Mouse (Mus musculus) bone marrow, adult 2 months (tissue): ENCODE measurements around the gene Slc15a3. TPM values are rescaled to one million over a fixed set of nuclear protein-coding genes. Genes with fewer than 3 reads are reported as not detected.

Source experiments
- H3K27ac ChIP-seq: fragments of 200-500 bp; 2 replicates; pipeline ENCODE4 v1.5.1; 2012; ENCODE audit warnings: low read depth, mild to moderate bottlenecking, control low read depth, inconsistent platforms, low read length; ENCODE audit not compliant: control insufficient read depth, poor library complexity, insufficient read depth
- H3K4me1 ChIP-seq: fragments of 200-500 bp; 2 replicates; pipeline ENCODE4 v1.6.1; 2011; ENCODE audit warnings: low read length; ENCODE audit not compliant: control insufficient read depth, insufficient read depth
- H3K4me3 ChIP-seq: fragments of 200-500 bp; replicated peaks from 2 replicates; pipeline ENCODE3; 2011; ENCODE audit warnings: mild to moderate bottlenecking, low read depth, low read length, control low read depth; ENCODE audit not compliant: control insufficient read depth
- CTCF ChIP-seq: fragments of 200-500 bp; IDR thresholded peaks from 2 replicates; pipeline ENCODE4 v1.5.1; 2011; ENCODE audit warnings: low read length, control low read depth; ENCODE audit not compliant: control insufficient read depth, insufficient read depth
- POLR2A ChIP-seq: fragments of 200-500 bp; IDR thresholded peaks from 2 replicates; pipeline ENCODE4 v1.6.1; 2011; ENCODE audit warnings: low read depth, mild to moderate bottlenecking, control low read depth, low read length, borderline replicate concordance; ENCODE audit not compliant: control insufficient read depth
- WGBS: fragments of 180-500 bp; shearing (Covaris S2); methylation state at CpG from one replicate; pipeline ENCODE4 v1.1.7; 2018; 5-methylcytosine and 5-hydroxymethylcytosine counted together
- polyA plus RNA-seq: library from polyadenylated mRNA; stranded (reverse); fragments of >200 nt; gene quantifications from 2 replicates; pipeline ENCODE4 v1.2.4, GENCODE M21; 2011; ENCODE audit warnings: low replicate concordance; ENCODE audit not compliant: missing spikeins, insufficient read depth, insufficient read length

The Slc15a3 gene
- polyA plus RNA-seq, 1 experiment: 19.7 TPM

DNA sequence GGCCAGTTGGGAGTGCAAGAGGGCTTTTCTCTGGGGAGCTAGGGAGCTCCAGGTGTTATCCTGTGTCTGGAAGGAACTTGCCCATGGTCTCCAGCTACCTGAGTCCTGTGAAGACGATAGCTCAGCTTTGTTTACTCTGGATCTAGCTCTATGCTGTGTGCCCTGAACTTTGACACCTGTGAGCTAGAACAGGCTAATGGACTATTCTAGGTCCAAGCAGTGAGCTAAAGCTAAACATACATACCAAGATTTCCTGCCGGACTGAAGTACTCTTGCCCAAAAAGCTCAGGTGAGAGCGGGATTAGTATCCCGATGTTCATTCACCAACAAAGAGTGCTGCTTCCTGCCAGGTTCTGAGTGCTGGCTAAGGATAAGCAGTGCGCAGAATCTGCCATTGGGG lies 65.0 kb downstream of the Slc15a3 start:
- 89% methylated on average over 5 of the region's 5 CpGs for WGBS

DNA sequence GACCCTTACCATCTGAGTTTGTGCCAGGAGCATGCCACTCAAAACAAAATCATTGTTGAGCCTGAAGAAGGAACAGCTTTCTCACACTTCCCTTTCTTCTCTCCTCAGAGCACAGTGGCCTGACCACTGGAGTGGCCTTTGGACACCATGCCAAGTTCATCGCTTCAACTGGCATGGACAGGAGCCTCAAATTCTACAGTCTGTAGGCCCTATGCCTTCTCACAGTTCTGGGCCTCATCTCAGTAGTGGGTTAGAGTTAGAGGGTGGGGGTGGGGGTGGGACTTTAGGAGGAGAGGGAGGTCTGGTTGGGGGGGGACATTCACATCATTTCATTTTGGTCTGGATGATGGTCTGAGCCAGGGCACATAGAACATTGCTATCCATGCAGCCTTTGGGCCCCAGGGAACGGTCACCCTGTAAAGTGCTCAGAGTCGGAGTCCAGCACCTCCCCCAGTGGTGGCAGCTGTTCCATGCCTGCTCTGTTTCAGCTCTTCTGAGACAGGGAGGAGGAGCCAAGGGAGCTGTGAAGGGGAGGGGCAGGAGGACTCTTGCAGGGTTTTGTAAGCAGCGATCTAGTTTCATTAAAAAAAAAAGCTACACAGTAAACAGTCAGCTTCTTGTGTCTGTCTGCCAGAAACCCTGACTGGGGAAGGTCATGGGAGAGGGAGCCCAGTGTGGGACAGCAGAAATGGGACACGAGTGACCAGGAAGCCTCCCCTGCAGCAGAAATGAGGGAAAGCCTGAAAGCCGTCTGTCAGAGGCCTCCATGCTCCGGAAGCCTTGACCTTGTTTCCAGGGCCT lies 65.6 kb downstream of the Slc15a3 start:
- no peak overlapping the region; the same call in 1 of the 2 replicates for H3K27ac ChIP-seq
- 71% methylated on average over 7 of the region's 7 CpGs for WGBS
- no peak for TF ChIP-seq POLR2A
- TF ChIP-seq CTCF: no peak

More for the DNA sequence above, 65.0 kb downstream of the Slc15a3 start:
- Histone ChIP-seq H3K4me3 (no peak overlapping the region), H3K27ac (no peak overlapping the region), H3K4me1 (no peaks in the 10 kb centered on the region)
- TF ChIP-seq CTCF: no peak
- TF ChIP-seq POLR2A: no peak

DNA sequence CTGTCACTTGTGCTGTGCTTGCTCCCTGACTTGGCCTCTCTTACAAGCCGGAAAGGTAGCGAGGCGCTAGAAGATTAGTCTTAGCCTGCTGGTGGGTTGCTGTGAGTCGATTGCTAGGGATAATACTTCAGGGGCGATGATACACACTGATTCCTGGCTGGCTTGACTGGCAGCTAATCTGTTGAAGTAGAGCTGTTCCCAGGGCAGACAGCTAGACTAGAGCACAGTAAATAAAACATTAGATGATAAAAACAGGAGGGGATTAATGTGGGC lies 66.1 kb downstream of the Slc15a3 start:
- TF ChIP-seq CTCF (no peak), POLR2A (no peak)
- no peak overlapping the region; the same call in 1 of the 2 replicates for H3K27ac ChIP-seq
- WGBS: 85% methylated on average over 5 of the region's 5 CpGs
- no peaks in the 10 kb centered on the region for H3K4me1 ChIP-seq
- no peak overlapping the region for H3K4me3 ChIP-seq

More for the DNA sequence above, 65.6 kb downstream of the Slc15a3 start:
- no peaks in the 10 kb centered on the region for H3K4me1 ChIP-seq
- H3K4me3 ChIP-seq: no peak overlapping the region

DNA sequence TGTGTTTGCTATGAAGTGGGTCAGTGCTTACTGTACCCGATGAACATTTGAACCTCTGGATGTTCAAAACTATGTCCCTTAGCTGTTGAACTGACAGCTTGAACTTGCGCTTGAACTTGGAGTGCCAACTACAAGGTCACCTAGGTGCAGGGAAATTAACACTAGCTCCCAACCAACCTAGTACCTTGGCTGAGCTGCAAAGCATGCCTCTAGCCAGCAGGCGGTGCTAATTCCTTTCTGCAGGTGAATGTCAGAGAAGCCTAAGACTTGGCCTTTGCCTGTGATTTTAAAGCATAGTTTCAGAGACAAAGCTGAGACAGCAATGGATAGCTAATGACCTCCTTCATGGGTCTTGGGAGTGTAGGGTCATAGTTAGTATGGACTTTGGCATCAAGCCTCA lies 68.4 kb downstream of the Slc15a3 start:
- WGBS: 55% methylated on average over 3 of the region's 3 CpGs
- Histone ChIP-seq H3K27ac (no peak overlapping the region), H3K4me1 (no peaks in the 10 kb centered on the region), H3K4me3 (no peak overlapping the region)
- TF ChIP-seq POLR2A (no peak), CTCF (peak; percentile 76)

Other genes starting within 250 kb of the Slc15a3 start
- gene Ddb1, start 234.4 kb upstream of the Slc15a3 start, polyA plus RNA-seq: 59.3 and 107 TPM in 2 replicates
- 3.7 and 5.3 TPM in 2 replicates for gene Tkfc, start 234.1 kb upstream of the Slc15a3 start, polyA plus RNA-seq
- 0.41 and 0.77 TPM in 2 replicates for gene Vwce, start 205.5 kb upstream of the Slc15a3 start, polyA plus RNA-seq
- not detected in 2 replicates for gene Pga5, start 161.7 kb upstream of the Slc15a3 start, polyA plus RNA-seq
- 14.4 and 29.5 TPM in 2 replicates for gene Vps37c, start 151.0 kb upstream of the Slc15a3 start, polyA plus RNA-seq
- 1.1 and 2.2 TPM in 2 replicates for gene Cd5, start 100.7 kb upstream of the Slc15a3 start, polyA plus RNA-seq
- gene Cd6, start 9.7 kb upstream of the Slc15a3 start, polyA plus RNA-seq: 2.1 TPM in 2 replicates
- 1.4 TPM in 1 of 2 replicates, not detected in the other for gene Tmem132a, start 30.2 kb downstream of the Slc15a3 start, polyA plus RNA-seq
- gene Tmem109, start 42.3 kb downstream of the Slc15a3 start, polyA plus RNA-seq: 5.1 and 11.5 TPM in 2 replicates
- gene Prpf19, start 55.5 kb downstream of the Slc15a3 start, polyA plus RNA-seq: 24.2 and 58.3 TPM in 2 replicates
- gene Zp1, start 80.9 kb downstream of the Slc15a3 start, polyA plus RNA-seq: not detected in 2 replicates
- gene Ptgdr2, start 97.4 kb downstream of the Slc15a3 start, polyA plus RNA-seq: not detected in 2 replicates
- gene Ccdc86, start 109.5 kb downstream of the Slc15a3 start, polyA plus RNA-seq: 4.4 and 5.8 TPM in 2 replicates
- gene Ms4a10, start 134.9 kb downstream of the Slc15a3 start, polyA plus RNA-seq: not detected in 2 replicates
- not detected in 2 replicates for gene Ms4a15, start 153.5 kb downstream of the Slc15a3 start, polyA plus RNA-seq
- not detected in 2 replicates for gene Ms4a18, start 178.3 kb downstream of the Slc15a3 start, polyA plus RNA-seq
- 7.3 and 12.7 TPM in 2 replicates for gene Ms4a8a, start 241.4 kb downstream of the Slc15a3 start, polyA plus RNA-seq